Mouse (Mus musculus): ENCODE measurements around the gene Itpkb. TPM values are rescaled to one million over a fixed set of nuclear protein-coding genes. Genes with fewer than 3 reads are reported as not detected.
A peak's percentile ranks its signal among the peaks of the same experiment; 100 is the strongest.
"Not testable (repeated sequence)": the region's sequence is repeated elsewhere in the genome, so short reads cannot be mapped to it uniquely, and the experiment has no call there.

Itpkb gene
- polyA plus RNA-seq, 1 experiment from 2014 or later: 7.7 TPM

GRCm38 (mm10) chr1:180382358-180382757 is 52.1 kb downstream of the Itpkb start:
- Histone ChIP-seq H3K4me2 (replicated peaks; ENCODE audit: low read depth, low read length) (no peak overlapping the region), H3K27ac (ENCODE audit: low read depth, low read length) (no peak overlapping the region)
- 71% methylated on average over 8 of the region's 8 CpGs for WGBS

GRCm38 (mm10) chr1:180383884-180384283 is 53.6 kb downstream of the Itpkb start:
- H3K36me3 ChIP-seq (ENCODE audit: control insufficient read depth, insufficient read depth, low read length): no peaks in the 10 kb centered on the region
- H3K9ac ChIP-seq (ENCODE audit: low read depth, low read length): no peak overlapping the region
- H3K4me3 ChIP-seq (ENCODE audit: low read length): no peak overlapping the region
- no peak overlapping the region for H3K4me2 ChIP-seq (replicated peaks; ENCODE audit: low read depth, low read length)
- H3K27ac ChIP-seq (ENCODE audit: low read depth, low read length): no peak overlapping the region
- H3K4me1 ChIP-seq (ENCODE audit: control insufficient read depth, insufficient read depth, low read length): peaks cover 20% of the 10 kb centered on the region; the same call in 1 of the 2 replicates
- no peaks in the 10 kb centered on the region for H3K9me3 ChIP-seq (ENCODE audit: control insufficient read depth, low read length)
- WGBS: 95% methylated on average over 8 of the region's 8 CpGs
- no peaks in the 10 kb centered on the region for H3K27me3 ChIP-seq (ENCODE audit: control insufficient read depth, insufficient read depth, low read length)
- no peak for ATAC-seq (ENCODE audit: low FRiP score, low TSS enrichment)

More at GRCm38 (mm10) chr1:180382358-180382757, 52.1 kb downstream of the Itpkb start:
- no peak for ATAC-seq (ENCODE audit: low FRiP score, low TSS enrichment)
- Histone ChIP-seq H3K4me3 (ENCODE audit: low read length) (no peak overlapping the region), H3K9ac (ENCODE audit: low read depth, low read length) (no peak overlapping the region), H3K4me1 (ENCODE audit: control insufficient read depth, insufficient read depth, low read length) (peaks cover 8% of the 10 kb centered on the region; the same call in 1 of the 2 replicates), H3K9me3 (ENCODE audit: control insufficient read depth, low read length) (no peaks in the 10 kb centered on the region), H3K27me3 (ENCODE audit: control insufficient read depth, insufficient read depth, low read length) (no peaks in the 10 kb centered on the region), H3K36me3 (ENCODE audit: control insufficient read depth, insufficient read depth, low read length) (no peaks in the 10 kb centered on the region)

- no peak overlapping the region for H3K4me3 ChIP-seq (ENCODE audit: low read length)
- no peaks in the 10 kb centered on the region for H3K36me3 ChIP-seq (ENCODE audit: control insufficient read depth, insufficient read depth, low read length)
- no peaks in the 10 kb centered on the region for H3K9me3 ChIP-seq (ENCODE audit: control insufficient read depth, low read length)
- no peak overlapping the region for H3K27ac ChIP-seq (ENCODE audit: low read depth, low read length)
- no peak overlapping the region for H3K9ac ChIP-seq (ENCODE audit: low read depth, low read length)
- peaks cover 20% of the 10 kb centered on the region; the same call in 1 of the 2 replicates for H3K4me1 ChIP-seq (ENCODE audit: control insufficient read depth, insufficient read depth, low read length)
- no peaks in the 10 kb centered on the region for H3K27me3 ChIP-seq (ENCODE audit: control insufficient read depth, insufficient read depth, low read length)
- 73% methylated on average over 10 of the region's 10 CpGs for WGBS
- no peak overlapping the region for H3K4me2 ChIP-seq (replicated peaks; ENCODE audit: low read depth, low read length)
- ATAC-seq (ENCODE audit: low FRiP score, low TSS enrichment): no peak
These were observed 54.2 kb downstream of the Itpkb start for GRCm38 (mm10) chr1:180384486-180384885.

- no peak for ATAC-seq (ENCODE audit: low FRiP score, low TSS enrichment)
- Histone ChIP-seq H3K9ac (ENCODE audit: low read depth, low read length) (no peak overlapping the region), H3K9me3 (ENCODE audit: control insufficient read depth, low read length) (no peaks in the 10 kb centered on the region), H3K27ac (ENCODE audit: low read depth, low read length) (no peak overlapping the region), H3K4me2 (replicated peaks; ENCODE audit: low read depth, low read length) (no peak overlapping the region), H3K4me1 (ENCODE audit: control insufficient read depth, insufficient read depth, low read length) (peaks cover 20% of the 10 kb centered on the region; the same call in 1 of the 2 replicates), H3K36me3 (ENCODE audit: control insufficient read depth, insufficient read depth, low read length) (no peaks in the 10 kb centered on the region), H3K4me3 (ENCODE audit: low read length) (no peak overlapping the region), H3K27me3 (ENCODE audit: control insufficient read depth, insufficient read depth, low read length) (no peaks in the 10 kb centered on the region)
- WGBS: 83% methylated on average over 6 of the region's 6 CpGs
These were observed 55.0 kb downstream of the Itpkb start for GRCm38 (mm10) chr1:180385308-180385707.

- H3K36me3 ChIP-seq (ENCODE audit: control insufficient read depth, insufficient read depth, low read length): no peaks in the 10 kb centered on the region
- WGBS: 1% methylated on average over 27 of the region's 27 CpGs
- H3K4me1 ChIP-seq (ENCODE audit: control insufficient read depth, insufficient read depth, low read length): peaks cover 20% of the 10 kb centered on the region; the same call in 1 of the 2 replicates
- peak overlapping the region; percentile 29 for H3K4me3 ChIP-seq (ENCODE audit: low read length)
- H3K27ac ChIP-seq (ENCODE audit: low read depth, low read length): peak overlapping the region; percentile 32
- peak overlapping the region; percentile 77 for H3K4me2 ChIP-seq (replicated peaks; ENCODE audit: low read depth, low read length)
- peak overlapping the region; percentile 37 for H3K9ac ChIP-seq (ENCODE audit: low read depth, low read length)
- ATAC-seq (ENCODE audit: low FRiP score, low TSS enrichment): peak; percentile 97
- no peaks in the 10 kb centered on the region for H3K9me3 ChIP-seq (ENCODE audit: control insufficient read depth, low read length)
- H3K27me3 ChIP-seq (ENCODE audit: control insufficient read depth, insufficient read depth, low read length): no peaks in the 10 kb centered on the region
These were observed 56.9 kb downstream of the Itpkb start for GRCm38 (mm10) chr1:180386951-180387749.

- ATAC-seq (ENCODE audit: low FRiP score, low TSS enrichment): no peak
- Histone ChIP-seq H3K9ac (ENCODE audit: low read depth, low read length) (peak overlapping the region; percentile 37; the same call in 1 of the 2 replicates), H3K27me3 (ENCODE audit: control insufficient read depth, insufficient read depth, low read length) (no peaks in the 10 kb centered on the region)
These were observed 57.6 kb downstream of the Itpkb start for GRCm38 (mm10) chr1:180387750-180388480.

GRCm38 (mm10) chr1:180388481-180388880 is 58.2 kb downstream of the Itpkb start:
- no peaks in the 10 kb centered on the region for H3K36me3 ChIP-seq (ENCODE audit: control insufficient read depth, insufficient read depth, low read length)
- no peak overlapping the region for H3K4me3 ChIP-seq (ENCODE audit: low read length)
- H3K9ac ChIP-seq (ENCODE audit: low read depth, low read length): no peak overlapping the region
- H3K27ac ChIP-seq (ENCODE audit: low read depth, low read length): no peak overlapping the region
- H3K9me3 ChIP-seq (ENCODE audit: control insufficient read depth, low read length): no peaks in the 10 kb centered on the region
- peaks cover 25% of the 10 kb centered on the region; the same call in 1 of the 2 replicates for H3K4me1 ChIP-seq (ENCODE audit: control insufficient read depth, insufficient read depth, low read length)
- no peak for ATAC-seq (ENCODE audit: low FRiP score, low TSS enrichment)
- no peak overlapping the region for H3K4me2 ChIP-seq (replicated peaks; ENCODE audit: low read depth, low read length)
- no peaks in the 10 kb centered on the region for H3K27me3 ChIP-seq (ENCODE audit: control insufficient read depth, insufficient read depth, low read length)
- 50% methylated on average over 1 of the region's 1 CpGs for WGBS

More at GRCm38 (mm10) chr1:180387750-180388480, 57.6 kb downstream of the Itpkb start:
- peaks cover 21% of the 10 kb centered on the region; the same call in 1 of the 2 replicates for H3K4me1 ChIP-seq (ENCODE audit: control insufficient read depth, insufficient read depth, low read length)
- peak overlapping the region; percentile 77 for H3K4me2 ChIP-seq (replicated peaks; ENCODE audit: low read depth, low read length)
- peak overlapping the region; percentile 29 for H3K4me3 ChIP-seq (ENCODE audit: low read length)
- H3K27ac ChIP-seq (ENCODE audit: low read depth, low read length): peak overlapping the region; percentile 63; the same call in 1 of the 2 replicates
- H3K36me3 ChIP-seq (ENCODE audit: control insufficient read depth, insufficient read depth, low read length): no peaks in the 10 kb centered on the region
- H3K9me3 ChIP-seq (ENCODE audit: control insufficient read depth, low read length): no peaks in the 10 kb centered on the region
- 17% methylated on average over 11 of the region's 11 CpGs for WGBS

GRCm38 (mm10) chr1:180389213-180389760 is 59.0 kb downstream of the Itpkb start:
- not testable (repeated sequence) for H3K4me3 ChIP-seq (ENCODE audit: low read length); H3K9ac ChIP-seq (ENCODE audit: low read depth, low read length); H3K36me3 ChIP-seq (ENCODE audit: control insufficient read depth, insufficient read depth, low read length); H3K27ac ChIP-seq (ENCODE audit: low read depth, low read length); H3K27me3 ChIP-seq (ENCODE audit: control insufficient read depth, insufficient read depth, low read length); H3K4me2 ChIP-seq (replicated peaks; ENCODE audit: low read depth, low read length); H3K9me3 ChIP-seq (ENCODE audit: control insufficient read depth, low read length); ATAC-seq (ENCODE audit: low FRiP score, low TSS enrichment)
- H3K4me1 ChIP-seq (ENCODE audit: control insufficient read depth, insufficient read depth, low read length): peaks cover 25% of the 10 kb centered on the region; the same call in 1 of the 2 replicates
- WGBS: 83% methylated on average over 11 of the region's 11 CpGs
